Mouse (Mus musculus) cerebellum, adult 2 months (tissue): ENCODE measurements at regions not wholly inside any gene's neighbourhood (a gene's known extent, or its start where the extent isn't known, plus 50 kb on each side); places are given as distances from the start of the nearest gene placed in this dataset.

Experiments
- CTCF ChIP-seq: fragments of 200-500 bp; IDR thresholded peaks from 2 replicates; pipeline ENCODE4 v1.5.1; 2011; ENCODE audit warnings: low read depth, mild to moderate bottlenecking, control low read depth, low read length, moderate library complexity, borderline replicate concordance; ENCODE audit not compliant: insufficient read depth
- POLR2A ChIP-seq: fragments of 200-500 bp; IDR thresholded peaks from 2 replicates; pipeline ENCODE4 v1.6.1; 2011; ENCODE audit warnings: low read length, control low read depth, borderline replicate concordance; ENCODE audit not compliant: insufficient read depth

GRCm38 (mm10) chr6:11720274-11720673, 187.0 kb downstream of the Ndufa4 start:
- TF ChIP-seq POLR2A (no peak), CTCF (no peak)
